Mouse (Mus musculus) liver, embryonic 11.5 days (tissue): Measurements from ENCODE around the gene Hexim2. TPM values are rescaled to one million over a fixed set of nuclear protein-coding genes. Genes with fewer than 3 reads are reported as not detected.

Source experiments
- ATAC-seq: fragments of 200-750 bp; cut with Nextera tagmentation; replicated peaks from 2 replicates; pipeline ENCODE4 v1.8.0; 2017; ENCODE audit warnings: moderate number of reproducible peaks, mild to moderate bottlenecking, moderate TSS enrichment, moderate library complexity; ENCODE audit not compliant: low FRiP score
- DNase-seq: peaks from one replicate; pipeline ENCODE4 v3.0.0-alpha.2; 2017; ENCODE audit warnings: low spot score
- H3K27ac ChIP-seq: fragments of 300-500 bp; sonication (generic); 2 replicates; pipeline ENCODE4 v1.5.1; 2014; ENCODE audit warnings: mild to moderate bottlenecking, low read depth, low read length, control low read depth
- H3K27me3 ChIP-seq: fragments of 300-500 bp; sonication (generic); replicated peaks from 2 replicates; pipeline ENCODE4 v1.6.1; 2014; ENCODE audit warnings: low read length, mixed read lengths; ENCODE audit not compliant: control insufficient read depth, insufficient read depth
- H3K36me3 ChIP-seq: fragments of 300-500 bp; sonication (generic); 2 replicates; pipeline ENCODE4 v1.6.1; 2014; ENCODE audit warnings: mild to moderate bottlenecking, low read length, moderate library complexity, mixed read lengths; ENCODE audit not compliant: control insufficient read depth, insufficient read depth
- H3K4me1 ChIP-seq: fragments of 300-500 bp; sonication (generic); replicated peaks from 2 replicates; pipeline ENCODE4 v1.6.1; 2014; ENCODE audit warnings: low read length, mixed read lengths; ENCODE audit not compliant: control insufficient read depth, insufficient read depth
- H3K4me2 ChIP-seq: fragments of 300-500 bp; sonication (generic); 2 replicates; pipeline ENCODE4 v1.6.1; 2014; ENCODE audit warnings: mild to moderate bottlenecking, control low read depth, moderate library complexity
- H3K4me3 ChIP-seq: fragments of 300-500 bp; sonication (generic); 2 replicates; pipeline ENCODE4 v1.5.1; 2014; ENCODE audit warnings: low read depth, low read length, control low read depth
- H3K9ac ChIP-seq: fragments of 300-500 bp; sonication (generic); 2 replicates; pipeline ENCODE4 v1.6.1; 2014; ENCODE audit warnings: low read depth, low read length, control low read depth
- H3K9me3 ChIP-seq: fragments of 300-500 bp; sonication (generic); 2 replicates; pipeline ENCODE4 v1.6.1; 2016; ENCODE audit warnings: low read length, inconsistent platforms, mixed read lengths; ENCODE audit not compliant: control insufficient read depth
- WGBS: fragments of 180-500 bp; shearing (Covaris S2); extraction: QIAGEN DNeasy Blood & Tissue Kit; methylation state at CpG from one replicate; pipeline ENCODE4 v1.1.7; 2014; 5-methylcytosine and 5-hydroxymethylcytosine counted together
- polyA plus RNA-seq: library from polyadenylated mRNA; unstranded; fragments of >200 nt; fragmentation: Nextera tagmentation; extraction: Ambion mirVana; gene quantifications from 2 replicates; pipeline ENCODE4 v1.2.1, GENCODE M21; 2014

Hexim2 gene
- polyA plus RNA-seq, 1 experiment from 2014 or later: 13.8 TPM

DNA sequence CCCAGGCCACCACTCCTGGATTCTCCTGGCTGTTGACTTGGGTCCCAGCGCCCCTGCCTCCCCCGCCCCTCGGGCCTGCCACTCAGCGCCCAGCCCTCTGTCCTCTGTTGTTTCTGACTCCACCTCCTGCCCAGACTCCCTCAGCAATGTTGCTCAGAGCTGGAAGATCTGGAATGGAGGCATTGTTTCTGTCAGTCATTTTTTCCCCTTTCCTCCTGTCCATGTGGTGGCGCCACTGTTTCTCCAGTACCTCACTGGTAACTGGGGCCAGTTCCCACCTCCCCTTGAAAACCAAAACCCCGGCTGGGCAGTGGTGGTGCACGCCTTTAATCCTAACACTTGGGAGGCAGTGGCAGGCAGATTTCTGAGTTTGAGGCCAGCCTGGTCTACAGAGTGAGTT, 29.2 kb downstream of the Hexim2 start:
- DNase-seq (no peak), ATAC-seq (no peak)
- H3K4me2 ChIP-seq: no peak overlapping the region
- H3K4me3 ChIP-seq: no peak overlapping the region
- WGBS: 73% methylated on average over 7 of the region's 7 CpGs
- no peaks in the 10 kb centered on the region; the same call in 1 of the 2 replicates for H3K9me3 ChIP-seq
- no peaks in the 10 kb centered on the region for H3K27me3 ChIP-seq
- peaks cover 9% of the 10 kb centered on the region for H3K4me1 ChIP-seq
- no peak overlapping the region for H3K27ac ChIP-seq
- H3K36me3 ChIP-seq: no peaks in the 10 kb centered on the region
- H3K9ac ChIP-seq: no peak overlapping the region

DNA sequence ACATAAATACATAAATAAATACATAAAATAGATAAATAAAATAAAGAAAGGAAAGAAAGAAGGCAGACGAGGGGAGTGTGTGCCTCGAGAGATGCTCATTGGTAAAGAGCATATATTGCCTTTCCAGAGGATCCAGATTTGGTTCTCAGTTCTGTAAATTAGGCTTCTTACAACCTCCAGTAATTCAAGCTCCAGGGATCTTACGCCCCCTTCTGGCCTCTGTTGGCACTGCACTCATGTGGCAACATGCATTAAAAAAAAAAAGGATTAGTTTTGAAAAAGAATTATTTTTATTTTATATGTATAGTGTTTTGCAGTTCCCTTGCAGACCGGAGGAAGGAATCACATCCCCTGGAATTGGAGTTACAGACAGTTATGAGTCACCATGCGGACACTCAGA, 29.9 kb downstream of the Hexim2 start:
- no peak overlapping the region for H3K9ac ChIP-seq

GRCm38 (mm10) chr11:103164391-103164790, 32.2 kb downstream of the Hexim2 start:
- Histone ChIP-seq H3K4me1 (peaks cover 6% of the 10 kb centered on the region), H3K36me3 (no peaks in the 10 kb centered on the region), H3K9ac (no peak overlapping the region), H3K27ac (no peak overlapping the region), H3K4me3 (no peak overlapping the region), H3K27me3 (peaks cover 10% of the 10 kb centered on the region), H3K9me3 (no peaks in the 10 kb centered on the region; the same call in 1 of the 2 replicates), H3K4me2 (peak overlapping the region; percentile 30)
- no peak for DNase-seq
- ATAC-seq: peak; percentile 48
- WGBS: 14% methylated on average over 10 of the region's 10 CpGs

More for the DNA sequence above, 29.9 kb downstream of the Hexim2 start:
- no peak for DNase-seq
- no peaks in the 10 kb centered on the region for H3K36me3 ChIP-seq
- no peak overlapping the region for H3K4me2 ChIP-seq
- H3K4me3 ChIP-seq: no peak overlapping the region
- H3K27ac ChIP-seq: no peak overlapping the region
- H3K4me1 ChIP-seq: peaks cover 9% of the 10 kb centered on the region
- WGBS: 76% methylated on average over 5 of the region's 5 CpGs
- no peak for ATAC-seq
- H3K27me3 ChIP-seq: no peaks in the 10 kb centered on the region
- no peaks in the 10 kb centered on the region; the same call in 1 of the 2 replicates for H3K9me3 ChIP-seq

GRCm38 (mm10) chr11:103168690-103169390, 36.6 kb downstream of the Hexim2 start:
- H3K9me3 ChIP-seq: no peaks in the 10 kb centered on the region; the same call in 1 of the 2 replicates
- no peak overlapping the region for H3K4me2 ChIP-seq
- H3K27ac ChIP-seq: no peak overlapping the region
- H3K4me3 ChIP-seq: no peak overlapping the region
- peaks cover 46% of the 10 kb centered on the region for H3K27me3 ChIP-seq
- no peak for ATAC-seq
- DNase-seq: no peak
- WGBS: 24% methylated on average over 9 of the region's 9 CpGs
- H3K4me1 ChIP-seq: peaks cover 5% of the 10 kb centered on the region
- no peaks in the 10 kb centered on the region for H3K36me3 ChIP-seq
- H3K9ac ChIP-seq: no peak overlapping the region

DNA sequence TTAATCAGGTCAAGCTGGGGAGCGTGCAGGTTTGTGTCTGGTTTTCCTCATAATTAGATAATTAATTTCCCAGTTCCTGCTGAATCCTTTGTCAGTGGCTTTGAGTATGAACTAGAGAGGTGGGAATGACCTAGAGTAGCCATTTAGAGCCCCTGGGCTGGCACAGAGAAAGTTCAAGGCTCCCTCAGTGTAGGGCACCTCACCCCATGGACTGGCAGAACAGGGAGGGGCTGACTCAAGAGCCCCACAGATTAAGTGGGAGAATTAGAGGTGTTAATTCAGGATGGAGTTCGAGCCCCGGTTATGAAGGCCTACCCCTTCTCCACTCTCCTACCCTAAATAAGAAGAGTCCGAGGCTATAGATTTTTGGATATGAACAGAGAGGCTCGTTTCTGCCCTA, 37.4 kb downstream of the Hexim2 start:
- no peak overlapping the region for H3K4me2 ChIP-seq
- peaks cover 46% of the 10 kb centered on the region for H3K27me3 ChIP-seq

DNA sequence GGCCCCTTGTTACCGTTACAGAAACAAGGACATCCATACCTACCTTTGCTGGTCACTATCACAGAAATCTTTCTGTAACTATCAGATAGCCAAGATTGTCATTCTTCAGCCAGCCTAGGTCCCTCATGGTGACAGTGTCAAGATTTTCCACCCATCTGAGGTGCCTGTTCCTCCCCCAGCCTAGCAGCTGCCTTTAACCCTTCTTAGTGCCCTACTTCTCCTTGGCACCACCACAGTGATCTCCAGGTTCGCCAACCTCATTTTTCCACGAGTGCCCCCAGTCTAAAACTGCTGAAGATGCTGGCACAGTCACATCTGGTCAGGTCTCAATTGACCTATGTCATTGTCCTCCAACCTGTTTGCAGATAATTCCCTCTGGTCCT, 37.9 kb downstream of the Hexim2 start:
- Histone ChIP-seq H3K27me3 (peaks cover 46% of the 10 kb centered on the region), H3K4me2 (peak overlapping the region; percentile 79), H3K4me3 (no peak overlapping the region; the same call in 1 of the 2 replicates), H3K36me3 (no peaks in the 10 kb centered on the region), H3K9me3 (no peaks in the 10 kb centered on the region; the same call in 1 of the 2 replicates), H3K9ac (no peak overlapping the region), H3K27ac (no peak overlapping the region), H3K4me1 (peaks cover 11% of the 10 kb centered on the region)
- DNase-seq: no peak
- 50% methylated on average over 3 of the region's 3 CpGs for WGBS
- ATAC-seq: no peak

More for the DNA sequence above, 37.4 kb downstream of the Hexim2 start:
- no peaks in the 10 kb centered on the region for H3K36me3 ChIP-seq
- DNase-seq (no peak), ATAC-seq (no peak)
- no peak overlapping the region for H3K4me3 ChIP-seq
- H3K27ac ChIP-seq: no peak overlapping the region
- H3K9ac ChIP-seq: no peak overlapping the region
- WGBS: 75% methylated on average over 5 of the region's 5 CpGs
- peaks cover 7% of the 10 kb centered on the region for H3K4me1 ChIP-seq
- H3K9me3 ChIP-seq: no peaks in the 10 kb centered on the region; the same call in 1 of the 2 replicates

- ATAC-seq: no peak
- Histone ChIP-seq H3K36me3 (no peaks in the 10 kb centered on the region), H3K4me1 (peaks cover 16% of the 10 kb centered on the region), H3K4me2 (peak within 1 kb of the TSS; percentile 79), H3K9ac (peak within 1 kb of the TSS; percentile 49), H3K9me3 (no peaks in the 10 kb centered on the region; the same call in 1 of the 2 replicates), H3K27ac (no peak within 1 kb of the TSS), H3K27me3 (peaks cover 46% of the 10 kb centered on the region), H3K4me3 (peak within 1 kb of the TSS; percentile 59)
- 1% methylated on average over 81 of the region's 84 CpGs for WGBS
- no peak for DNase-seq
Observed at GRCm38 (mm10) chr11:103170494-103171285, 38.5 kb downstream of the Hexim2 start, which contains the start of gene Fmnl1. Fmnl1 (plus strand) TSS chr11:103171107.

DNA sequence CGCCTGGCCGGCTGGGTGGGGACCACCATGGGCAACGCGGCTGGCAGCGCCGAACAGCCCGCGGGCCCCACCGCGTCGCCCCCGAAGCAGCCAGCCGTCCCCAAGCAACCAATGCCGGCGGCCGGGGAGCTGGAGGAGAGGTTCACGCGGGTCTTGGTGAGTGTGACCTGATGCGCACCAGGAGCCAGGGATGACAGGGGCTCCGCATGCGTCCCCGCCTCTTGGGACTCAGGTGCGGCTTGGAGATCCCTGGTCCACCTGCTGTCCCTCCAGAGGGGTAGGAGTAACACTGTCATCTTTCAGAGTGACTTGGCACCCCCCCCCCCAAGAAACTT, 39.0 kb downstream of the Hexim2 start:
- Histone ChIP-seq H3K4me3 (peak overlapping the region; percentile 59), H3K4me2 (peak overlapping the region; percentile 79), H3K4me1 (peaks cover 20% of the 10 kb centered on the region), H3K9ac (peak overlapping the region; percentile 49), H3K36me3 (no peaks in the 10 kb centered on the region), H3K9me3 (no peaks in the 10 kb centered on the region; the same call in 1 of the 2 replicates), H3K27ac (no peak overlapping the region), H3K27me3 (peaks cover 46% of the 10 kb centered on the region)
- WGBS: 5% methylated on average over 23 of the region's 23 CpGs
- DNase-seq (no peak), ATAC-seq (no peak)
